Mouse (Mus musculus): ENCODE data around the gene Ehd2.

DNA sequence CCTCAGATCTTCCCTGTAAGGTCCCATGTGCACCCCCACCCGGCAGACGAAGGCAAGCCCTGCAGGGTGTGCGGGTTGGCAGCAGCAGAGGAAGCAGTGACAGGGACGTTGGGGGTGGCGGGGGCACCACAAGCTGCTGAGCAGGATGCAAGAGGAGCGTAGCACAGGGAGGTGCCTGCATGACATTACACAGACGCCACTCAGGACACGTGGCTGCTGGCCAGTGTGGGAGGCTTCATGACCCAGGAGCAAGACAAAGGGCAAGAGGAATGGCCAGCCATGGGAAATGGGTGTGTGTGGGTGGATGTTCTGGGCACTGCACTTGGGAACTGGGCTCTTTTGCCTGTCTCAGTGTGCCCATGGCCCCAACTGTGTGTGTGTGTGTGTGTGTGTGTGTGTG is 12.9 kb upstream of the Ehd2 start:
- TF ChIP-seq POLR2A (IDR thresholded peaks at IDR 0.05; ENCODE audit: control insufficient read depth, low read depth, low read length) (peak; percentile 22; the same call in 1 of the 2 replicates), CTCF (IDR thresholded peaks at IDR 0.05; ENCODE audit: control insufficient read depth, insufficient read depth, insufficient replicate concordance, low read depth, low read length) (no peak)

Data from testis, adult 2 months (tissue).